Mouse (Mus musculus): ENCODE measurements around the gene Dop1b. TPM values are rescaled to one million over a fixed set of nuclear protein-coding genes. Genes with fewer than 3 reads are reported as not detected.

The Dop1b gene
- total RNA-seq, 2 experiments from 2014 or later = 15.9 to 16.9 TPM

DNA sequence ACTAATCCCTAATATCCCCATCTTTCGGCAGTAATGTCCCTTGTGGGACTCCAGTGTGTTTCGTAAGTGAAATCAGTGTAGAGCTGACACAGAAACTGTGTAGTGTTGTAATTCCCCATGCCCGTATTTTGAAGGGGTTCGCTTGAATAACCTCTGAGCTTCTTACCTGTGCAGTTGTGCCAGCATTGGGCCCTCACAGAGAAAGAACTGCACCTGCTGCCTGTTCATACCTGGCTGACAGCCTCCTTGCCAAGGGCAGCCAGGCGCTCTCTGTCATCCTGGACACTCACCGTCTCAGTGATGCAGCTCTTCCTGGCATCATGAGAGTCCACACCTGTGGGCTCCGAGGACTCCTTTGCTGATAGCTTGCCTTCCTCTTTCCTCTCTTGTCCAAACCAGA lies 1.3 kb downstream of the Dop1b start:
- no peak for DNase-seq

DNA sequence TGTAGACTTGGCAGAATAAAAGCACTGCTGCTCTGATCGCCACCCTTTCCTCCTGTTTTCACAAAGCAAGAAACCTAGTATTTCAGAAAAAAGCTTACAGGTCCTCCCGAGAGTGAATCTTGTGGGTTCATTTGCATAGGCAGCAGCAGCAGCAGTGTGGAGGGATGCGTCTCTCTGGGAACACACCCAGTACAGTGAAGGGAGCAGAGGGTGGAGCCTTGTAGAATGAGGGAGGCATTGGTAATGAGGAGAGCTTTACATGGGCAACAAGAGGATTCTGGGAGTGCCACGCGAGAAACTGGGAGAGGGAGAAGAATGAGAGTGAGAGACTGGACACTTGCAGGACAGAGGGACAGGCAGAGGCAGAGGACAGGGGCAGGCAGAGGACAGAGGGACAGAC lies 2.7 kb downstream of the Dop1b start:
- DNase-seq = no peak

- DNase-seq = no peak
These were observed 4.1 kb downstream of the Dop1b start for GRCm38 (mm10) chr16:93715826-93716225.

GRCm38 (mm10) chr16:93717299-93717703 lies 5.6 kb downstream of the Dop1b start:
- peak; percentile 90 to 91 for DNase-seq

DNA sequence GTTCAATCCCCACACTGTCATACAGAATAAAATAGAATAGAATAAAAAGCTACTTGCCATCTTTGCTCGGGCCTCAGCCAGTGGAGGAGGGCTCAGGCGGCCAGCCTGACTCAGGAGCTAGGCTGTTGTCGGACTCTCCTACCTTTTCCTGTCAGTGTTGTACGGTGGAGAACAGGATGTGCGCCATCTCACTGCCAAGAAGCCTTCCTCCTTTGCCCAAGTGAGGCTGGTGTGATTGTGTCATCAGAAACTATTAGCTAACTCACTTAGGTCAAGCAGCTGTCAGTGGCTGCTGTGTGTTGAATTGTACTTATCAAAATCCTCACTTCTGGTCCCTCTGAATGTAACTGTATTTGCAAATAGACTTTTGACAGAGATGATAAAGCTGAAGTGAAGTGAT lies 10.1 kb downstream of the Dop1b start:
- peak in 1 of 2 experiments; percentile 58 for DNase-seq

DNA sequence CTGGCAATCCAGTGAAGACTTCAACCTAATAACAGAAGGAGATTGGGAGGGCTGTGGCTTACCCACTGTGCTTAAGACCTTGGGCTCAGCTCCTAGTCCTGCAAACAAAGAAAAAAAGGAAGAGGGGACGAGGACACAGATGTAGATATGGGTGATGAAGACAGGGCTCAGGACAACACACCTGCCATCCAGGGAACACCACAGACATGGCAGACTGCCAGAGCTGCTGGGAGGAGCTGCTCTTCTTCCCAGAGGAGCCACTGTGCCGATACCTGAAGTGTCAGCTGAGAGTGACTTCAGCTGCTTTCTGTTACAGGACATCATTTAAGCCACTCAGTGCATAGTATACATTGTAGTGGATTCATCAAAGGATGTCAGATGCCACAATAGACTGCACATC lies 10.8 kb downstream of the Dop1b start:
- DNase-seq = no peak

GRCm38 (mm10) chr16:93725417-93726144 lies 13.9 kb downstream of the Dop1b start:
- DNase-seq = no peak

- DNase-seq = no peak
These were observed 14.5 kb downstream of the Dop1b start for GRCm38 (mm10) chr16:93726186-93726585.

GRCm38 (mm10) chr16:93728676-93729075 lies 17.0 kb downstream of the Dop1b start:
- no peak for DNase-seq

DNA sequence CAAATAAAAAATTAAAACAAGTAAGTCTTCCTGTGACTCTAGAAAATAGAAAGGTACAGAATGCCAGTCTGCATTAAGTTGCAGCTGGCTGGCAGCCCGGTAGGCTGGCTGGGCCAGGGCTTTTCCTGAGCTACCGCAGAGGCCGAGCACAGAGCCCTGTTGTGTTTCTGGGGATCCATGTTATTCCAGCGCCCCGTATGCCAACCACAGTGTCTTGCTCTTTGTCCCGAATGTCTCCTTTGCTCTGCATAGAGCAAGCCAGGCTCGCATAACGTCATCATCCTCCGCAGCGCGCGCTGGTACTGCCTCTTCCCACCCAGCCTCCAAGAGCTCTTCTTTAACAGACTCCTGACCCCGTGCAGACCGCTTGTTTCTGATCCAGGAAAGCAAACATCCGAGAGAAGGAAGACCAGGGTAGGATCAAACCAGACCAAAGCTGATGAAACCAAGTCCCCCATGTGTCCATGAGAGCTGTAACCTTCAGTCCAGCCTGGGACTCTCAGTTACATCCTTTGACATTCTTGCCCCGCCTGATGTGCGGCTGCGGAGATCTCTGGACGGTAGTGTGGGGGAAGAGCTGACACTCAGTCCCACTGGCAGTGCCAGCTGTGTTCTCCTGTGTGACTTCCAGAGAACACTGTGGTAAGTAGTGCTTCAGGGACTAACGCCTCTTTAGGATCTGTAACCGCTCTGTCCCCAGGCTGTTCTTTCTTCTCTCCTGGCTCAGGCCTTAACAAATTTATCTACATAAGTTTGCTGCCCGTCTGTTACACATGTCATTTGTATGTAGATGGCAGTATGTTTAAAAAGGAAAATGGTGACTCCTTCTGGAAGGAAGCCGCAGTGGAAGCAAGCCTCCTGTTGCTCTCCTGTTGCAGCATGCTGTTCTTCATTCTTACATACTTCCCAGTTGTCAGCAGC lies 18.4 kb downstream of the Dop1b start:
- peak in 1 of 2 experiments; percentile 28 for DNase-seq

DNA sequence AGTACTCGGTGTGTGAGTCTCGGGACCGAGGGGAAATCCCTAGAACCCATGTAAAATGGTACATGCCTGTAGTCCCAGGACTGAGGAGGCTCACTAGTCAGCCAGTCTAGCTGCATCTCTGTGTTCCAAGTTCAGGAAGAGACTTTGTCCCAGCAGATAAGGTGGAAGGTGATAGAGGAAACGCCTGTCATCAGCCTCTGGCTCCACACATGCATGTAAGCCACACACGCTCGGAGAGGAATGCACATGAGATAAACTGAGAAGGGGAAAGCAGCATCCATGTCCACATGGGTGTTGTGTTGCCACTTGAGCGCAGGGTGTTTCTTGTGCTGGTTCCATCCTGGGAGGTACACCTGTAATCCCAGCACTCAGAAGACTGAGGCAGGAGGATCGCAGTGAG lies 19.6 kb downstream of the Dop1b start:
- DNase-seq = no peak

DNA sequence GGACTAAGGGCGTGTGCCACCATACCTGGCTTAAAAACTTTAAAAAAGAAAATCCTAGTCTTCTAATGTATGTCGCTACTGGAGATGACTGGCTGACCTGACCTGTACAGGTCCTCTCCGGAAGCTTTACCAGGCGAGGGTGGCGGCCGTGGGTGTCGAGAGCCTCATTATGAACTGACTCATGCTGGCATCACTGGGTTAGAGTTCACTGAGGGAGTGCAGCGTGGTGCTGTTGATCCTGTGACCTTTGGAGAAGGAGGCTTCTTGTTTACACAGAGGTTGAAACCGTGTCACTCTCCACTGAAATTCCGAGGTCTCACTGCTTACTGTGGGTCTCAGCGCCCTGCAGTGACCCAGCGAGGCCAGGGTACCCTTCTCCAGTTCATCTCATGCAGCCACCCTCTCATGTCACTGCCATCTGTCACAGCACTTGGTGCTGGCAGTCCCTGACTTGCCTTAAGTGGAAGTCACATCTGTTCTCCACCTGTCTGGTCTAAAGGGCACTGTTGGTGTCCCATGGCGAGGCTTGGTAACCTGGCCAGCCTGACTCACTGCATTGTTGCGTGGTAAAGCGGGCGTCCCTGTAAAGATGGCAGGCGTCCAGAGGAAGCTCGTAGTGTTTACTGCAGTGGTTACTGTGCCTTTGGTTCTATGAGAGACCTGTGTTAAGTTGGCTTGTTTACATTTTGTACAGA lies 21.3 kb downstream of the Dop1b start:
- DNase-seq = no peak

DNA sequence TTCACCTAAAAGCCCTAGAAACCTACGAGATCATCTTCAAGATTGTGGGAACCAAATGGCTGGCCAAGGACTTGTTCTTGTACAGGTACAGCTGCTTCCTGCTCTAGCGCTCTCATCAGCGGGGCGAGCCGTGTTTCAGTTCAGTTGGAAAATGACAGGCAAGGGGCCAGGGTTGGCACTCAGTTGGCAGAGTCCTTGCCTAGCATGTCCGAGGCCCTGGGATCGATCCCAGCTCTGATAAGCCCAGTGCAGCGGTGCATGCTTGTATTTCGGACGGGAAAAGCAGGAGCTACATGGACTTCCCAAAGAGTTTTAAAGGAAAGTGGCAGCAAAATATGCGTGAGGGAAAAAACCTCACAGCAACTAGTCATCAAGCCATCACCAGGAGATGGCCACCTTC lies 27.5 kb downstream of the Dop1b start:
- peak; percentile 24 to 25 for DNase-seq

DNA sequence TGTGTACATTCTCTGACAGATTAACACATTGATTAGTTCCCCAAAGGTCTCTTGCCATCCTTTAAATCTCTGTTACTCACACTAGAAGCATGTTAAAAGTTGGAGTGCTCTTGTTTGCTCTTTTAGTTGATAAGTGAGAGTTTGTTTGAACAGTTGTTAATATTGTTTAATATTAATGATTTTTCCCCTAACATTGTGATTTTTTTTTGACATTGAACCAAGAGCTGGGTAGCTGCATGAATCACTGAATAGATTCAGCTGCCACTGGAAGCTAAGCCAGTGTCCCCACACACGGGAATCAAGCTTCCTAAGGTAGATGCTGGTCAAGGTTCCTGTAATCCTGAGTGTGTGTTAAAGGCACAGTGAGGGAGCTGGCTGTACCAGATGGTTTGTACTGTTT lies 31.2 kb downstream of the Dop1b start:
- no peak for DNase-seq

DNA sequence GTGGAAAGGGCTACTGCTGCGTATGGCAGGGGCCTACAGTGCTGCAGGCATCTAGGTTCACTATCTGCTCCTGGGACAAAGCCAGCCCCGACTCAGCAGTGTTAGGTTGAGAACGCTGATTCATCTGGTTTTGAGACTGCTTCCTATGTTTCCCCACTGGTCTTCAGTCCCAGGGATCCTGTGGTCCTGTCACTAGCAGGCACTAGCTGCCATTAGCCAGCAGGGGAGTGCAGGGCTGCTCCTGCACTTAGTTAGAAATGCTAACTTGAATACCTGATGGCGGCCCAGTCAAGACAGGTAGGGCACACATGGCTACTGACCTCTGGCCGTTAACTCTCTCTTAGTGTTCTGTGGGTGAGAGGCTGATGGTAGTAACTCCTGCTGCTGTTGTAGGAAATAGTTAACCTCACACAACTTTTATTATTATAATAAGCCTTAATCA lies 32.4 kb downstream of the Dop1b start:
- peak in 1 of 2 experiments; percentile 34 for DNase-seq

DNA sequence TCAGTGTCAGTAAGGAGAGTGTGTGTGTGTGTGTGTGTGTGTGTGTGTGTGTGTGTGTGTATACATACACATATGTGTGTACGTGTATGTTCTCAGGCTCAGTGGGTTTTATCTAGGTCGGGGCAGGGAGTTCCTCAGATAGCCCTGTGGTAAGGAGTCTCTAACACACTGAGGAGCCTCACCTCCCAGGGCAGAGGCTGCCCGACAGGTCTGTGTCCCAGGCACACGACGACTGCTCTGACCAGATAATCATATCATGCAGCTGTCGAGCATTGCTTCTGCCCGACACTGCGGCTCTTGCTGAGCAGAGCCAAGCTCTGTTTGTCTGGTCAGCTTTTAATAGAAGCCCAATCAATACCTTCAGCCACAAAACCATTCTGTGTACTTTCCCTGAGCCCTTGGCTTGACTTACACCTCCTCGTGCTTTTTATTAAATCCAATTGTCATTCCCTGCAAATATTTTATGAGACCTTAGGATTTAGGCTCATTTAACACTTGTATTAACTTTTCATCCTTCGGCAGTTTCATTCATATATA lies 33.2 kb downstream of the Dop1b start:
- no peak for DNase-seq

DNA sequence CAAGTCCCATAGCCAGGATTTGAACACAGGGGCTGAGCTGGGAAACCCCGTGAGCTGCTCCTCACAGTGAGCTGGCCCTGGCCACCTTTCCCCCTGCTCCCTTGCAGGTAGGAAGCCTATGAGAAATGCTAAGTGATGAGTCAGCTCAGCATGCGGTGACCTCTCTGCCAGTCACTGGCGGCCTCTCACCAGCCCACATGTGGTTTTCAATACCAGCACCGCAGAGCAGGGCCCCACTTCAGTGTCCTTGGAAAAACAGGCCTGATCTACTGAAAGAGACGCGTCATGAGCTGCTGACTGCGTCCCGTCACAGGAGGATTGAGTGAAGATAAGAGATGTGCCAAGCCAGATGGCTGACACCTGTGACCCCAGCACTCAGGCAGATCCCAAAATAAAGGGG lies 34.7 kb downstream of the Dop1b start:
- no peak for DNase-seq

DNA sequence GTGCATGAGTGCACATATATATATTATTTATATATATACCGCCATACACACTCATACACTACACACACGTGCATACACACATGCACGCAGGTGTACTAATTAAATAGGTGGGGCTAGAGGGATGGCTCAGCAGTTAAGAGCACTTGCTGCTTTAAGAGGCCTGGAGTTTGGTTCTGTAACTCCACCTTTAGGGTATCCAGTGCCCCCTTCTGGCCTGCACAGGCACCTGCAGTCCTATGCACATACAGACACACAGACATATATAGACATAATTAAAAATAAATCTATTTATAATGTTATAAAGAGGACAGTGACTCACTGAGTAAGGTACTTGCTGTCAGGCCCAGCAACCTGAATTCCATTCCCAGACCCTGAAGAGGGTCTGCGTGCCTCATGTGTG lies 35.3 kb downstream of the Dop1b start:
- DNase-seq = peak in 1 of 2 experiments; percentile 24

GRCm38 (mm10) chr16:93747421-93747820 lies 35.7 kb downstream of the Dop1b start:
- no peak for DNase-seq

DNA sequence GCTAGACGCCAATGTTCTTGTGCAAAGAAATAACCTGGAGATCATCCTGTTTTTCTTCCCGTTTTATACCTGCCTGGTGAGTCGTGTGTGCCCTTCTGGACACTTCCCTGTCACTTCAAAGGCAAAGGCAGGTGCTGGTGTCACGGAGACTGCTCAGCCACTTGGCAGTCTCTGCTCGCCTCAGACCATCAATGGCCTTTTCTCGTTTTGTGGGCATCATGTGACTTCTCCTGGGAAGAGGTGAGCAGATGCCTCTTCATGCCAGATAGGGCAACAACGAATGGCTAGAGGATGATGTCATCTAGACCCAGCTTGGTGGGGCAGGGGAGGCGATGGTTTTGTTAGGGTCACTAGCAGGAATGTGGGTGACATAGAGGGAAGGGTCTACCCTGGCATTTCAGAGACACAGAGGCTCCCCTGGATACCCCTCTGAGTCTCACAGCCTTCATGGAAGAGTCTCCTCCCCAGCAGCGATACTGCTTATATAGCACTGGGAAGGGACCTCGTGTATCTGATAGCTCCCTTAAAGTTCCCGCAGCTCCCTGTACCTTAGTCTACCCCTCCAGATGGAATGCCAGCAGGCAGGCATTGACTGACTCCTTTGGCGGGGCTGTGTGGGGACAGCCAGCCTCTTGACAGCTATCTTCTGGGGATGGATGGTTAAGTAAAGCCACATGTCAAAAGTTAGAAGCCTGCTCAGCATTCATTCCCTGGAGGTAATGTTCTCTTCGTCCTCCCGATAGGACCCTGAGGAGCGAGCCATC lies 37.6 kb downstream of the Dop1b start:
- no peak for DNase-seq

GRCm38 (mm10) chr16:93750464-93750863 lies 38.8 kb downstream of the Dop1b start:
- no peak for DNase-seq

GRCm38 (mm10) chr16:93751816-93752215 lies 40.1 kb downstream of the Dop1b start:
- peak in 1 of 2 experiments; percentile 21 for DNase-seq
